Mouse (Mus musculus) midbrain, embryonic 13.5 days (tissue): ENCODE measurements around the gene Eps8. TPM values are rescaled to one million over a fixed set of nuclear protein-coding genes. Genes with fewer than 3 reads are reported as not detected.
A peak's percentile ranks its signal among the peaks of the same experiment; 100 is the strongest.
"Not testable (repeated sequence)": the region's sequence is repeated elsewhere in the genome, so short reads cannot be mapped to it uniquely, and the experiment has no call there.

Experiments
- ATAC-seq: fragments of 200-750 bp; cut with Nextera tagmentation; 2 replicates; pipeline ENCODE4 v1.8.0; 2017; ENCODE audit warnings: mild to moderate bottlenecking, moderate TSS enrichment, moderate library complexity
- H3K27ac ChIP-seq: fragments of 300-500 bp; sonication (generic); 2 replicates; pipeline ENCODE4 v1.5.1; 2015; ENCODE audit warnings: inconsistent platforms, mild to moderate bottlenecking, moderate library complexity
- H3K27me3 ChIP-seq: fragments of 300-500 bp; sonication (generic); 2 replicates; pipeline ENCODE4 v1.6.1; 2015; ENCODE audit warnings: mild to moderate bottlenecking, inconsistent platforms
- H3K36me3 ChIP-seq: fragments of 300-500 bp; sonication (generic); 2 replicates; pipeline ENCODE4 v1.6.1; 2015; ENCODE audit warnings: mild to moderate bottlenecking, inconsistent platforms
- H3K4me1 ChIP-seq: fragments of 300-500 bp; sonication (generic); replicated peaks from 2 replicates; pipeline ENCODE4 v1.6.1; 2015; ENCODE audit warnings: inconsistent platforms
- H3K4me2 ChIP-seq: fragments of 300-500 bp; sonication (generic); replicated peaks from 2 replicates; pipeline ENCODE4 v1.6.1; 2015; ENCODE audit warnings: moderate library complexity, mild to moderate bottlenecking, inconsistent platforms
- H3K4me3 ChIP-seq: fragments of 300-500 bp; sonication (generic); replicated peaks from 2 replicates; pipeline ENCODE4 v1.5.1; 2015; ENCODE audit warnings: mild to moderate bottlenecking, inconsistent platforms
- H3K9ac ChIP-seq: fragments of 300-500 bp; sonication (generic); replicated peaks from 2 replicates; pipeline ENCODE4 v1.6.1; 2015; ENCODE audit warnings: mild to moderate bottlenecking, inconsistent platforms
- H3K9me3 ChIP-seq: fragments of 300-500 bp; sonication (generic); 2 replicates; pipeline ENCODE4 v1.6.1; 2016; ENCODE audit warnings: mild to moderate bottlenecking, inconsistent platforms
- WGBS: fragments of 180-500 bp; shearing (Covaris S2); methylation state at CpG from one replicate; pipeline ENCODE4 v1.1.7; 2015; 5-methylcytosine and 5-hydroxymethylcytosine counted together
- polyA plus RNA-seq: library from polyadenylated mRNA; unstranded; fragments of >200 nt; fragmentation: Nextera tagmentation; extraction: Ambion mirVana; gene quantifications from 2 replicates; pipeline ENCODE4 v1.2.1, GENCODE M21; 2015

Gene Eps8
- polyA plus RNA-seq, 1 experiment from 2014 or later = 13.0 TPM

- no peak overlapping the region for H3K27ac ChIP-seq
- peaks cover 3% of the 10 kb centered on the region; the same call in 1 of the 2 replicates for H3K4me1 ChIP-seq
- H3K4me2 ChIP-seq = no peak overlapping the region
- no peak overlapping the region for H3K4me3 ChIP-seq
- H3K9me3 ChIP-seq = no peaks in the 10 kb centered on the region
- 0 out of 2 replicates have a peak, but pooled peaks cover 3% of the 10 kb centered on the region for H3K27me3 ChIP-seq
- WGBS = 77% methylated on average over 7 of the region's 7 CpGs
- no peak overlapping the region for H3K9ac ChIP-seq
- peak; percentile 21; the same call in 1 of the 2 replicates for ATAC-seq
- peaks cover 19% of the 10 kb centered on the region for H3K36me3 ChIP-seq
These were observed 198.6 kb downstream of the Eps8 start for GRCm38 (mm10) chr6:137456064-137456463.

- H3K4me2 ChIP-seq = no peak overlapping the region
- no peaks in the 10 kb centered on the region for H3K9me3 ChIP-seq
- H3K4me3 ChIP-seq = no peak overlapping the region
- WGBS = 12% methylated on average over 10 of the region's 10 CpGs
- 0 out of 2 replicates have a peak, but pooled peaks cover 3% of the 10 kb centered on the region for H3K27me3 ChIP-seq
- H3K4me1 ChIP-seq = peaks cover 3% of the 10 kb centered on the region; the same call in 1 of the 2 replicates
- H3K36me3 ChIP-seq = peaks cover 19% of the 10 kb centered on the region
- ATAC-seq = peak; percentile 90
- no peak overlapping the region for H3K27ac ChIP-seq
- no peak overlapping the region for H3K9ac ChIP-seq
These were observed 199.1 kb downstream of the Eps8 start for GRCm38 (mm10) chr6:137455537-137456041.

- not testable (repeated sequence) for ATAC-seq
These were observed 208.6 kb downstream of the Eps8 start for GRCm38 (mm10) chr6:137446116-137446515.

GRCm38 (mm10) chr6:137443089-137443488 lies 211.6 kb downstream of the Eps8 start:
- no peak for ATAC-seq

More at GRCm38 (mm10) chr6:137446116-137446515, 208.6 kb downstream of the Eps8 start:
- H3K9me3 ChIP-seq, H3K4me1 ChIP-seq, H3K27ac ChIP-seq, H3K4me3 ChIP-seq, H3K9ac ChIP-seq, H3K4me2 ChIP-seq, H3K27me3 ChIP-seq: not testable (repeated sequence)
- H3K36me3 ChIP-seq = peaks cover 36% of the 10 kb centered on the region
- 93% methylated on average over 7 of the region's 7 CpGs for WGBS

DNA sequence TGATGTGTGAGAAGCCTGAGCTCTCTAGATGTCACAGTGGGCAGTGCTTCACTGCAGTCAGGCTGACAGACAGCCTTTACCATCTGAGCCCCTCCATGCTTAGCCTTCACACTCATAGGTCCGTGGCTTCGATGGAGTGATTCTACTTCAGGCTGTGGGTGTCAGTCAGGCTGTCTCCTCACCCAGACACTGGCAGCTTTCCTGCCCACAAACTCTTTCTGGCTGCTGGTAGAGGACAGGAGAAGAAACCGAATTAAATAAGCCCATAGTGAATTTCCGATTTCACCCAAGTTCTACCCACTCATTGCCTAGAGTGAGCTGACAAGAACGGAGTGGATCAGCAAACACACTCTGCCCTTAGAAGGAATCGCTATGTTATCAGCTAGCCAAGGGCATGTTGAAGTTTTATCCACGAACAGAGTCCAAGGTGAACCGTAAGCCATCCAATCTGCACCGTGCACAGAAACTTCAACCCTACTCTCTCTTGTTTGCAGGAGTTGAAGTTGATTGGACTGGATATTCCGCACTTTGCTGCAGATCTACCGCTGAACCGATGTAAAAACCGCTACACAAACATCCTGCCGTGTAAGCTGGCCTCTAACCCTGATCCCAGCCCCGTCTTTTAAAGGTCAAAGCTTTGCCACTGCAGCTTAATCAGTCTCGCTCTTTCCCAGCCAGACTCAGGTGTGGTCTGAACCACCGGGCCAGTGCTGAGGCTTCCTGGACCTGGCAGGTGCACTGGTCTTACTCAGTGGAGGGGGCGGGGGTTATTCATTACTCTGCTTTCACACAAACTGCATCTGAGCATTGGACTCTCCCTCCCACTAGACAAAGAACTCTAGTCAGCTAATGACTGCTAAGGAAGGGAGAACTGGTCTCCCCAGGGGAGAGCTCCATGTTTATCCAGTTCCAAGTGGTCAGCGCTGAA lies 213.9 kb downstream of the Eps8 start:
- Histone ChIP-seq H3K36me3 (peaks cover 38% of the 10 kb centered on the region), H3K4me3 (no peak overlapping the region), H3K4me2 (no peak overlapping the region), H3K9ac (no peak overlapping the region), H3K27ac (no peak overlapping the region), H3K4me1 (peaks cover 13% of the 10 kb centered on the region), H3K27me3 (peaks cover 13% of the 10 kb centered on the region), H3K9me3 (no peaks in the 10 kb centered on the region)
- WGBS = 83% methylated on average over 19 of the region's 19 CpGs
- no peak for ATAC-seq

More at GRCm38 (mm10) chr6:137443089-137443488, 211.6 kb downstream of the Eps8 start:
- Histone ChIP-seq H3K27ac (no peak overlapping the region), H3K9ac (no peak overlapping the region), H3K4me1 (peaks cover 2% of the 10 kb centered on the region), H3K4me2 (no peak overlapping the region), H3K4me3 (no peak overlapping the region), H3K36me3 (peaks cover 38% of the 10 kb centered on the region), H3K27me3 (peaks cover 13% of the 10 kb centered on the region), H3K9me3 (no peaks in the 10 kb centered on the region)
- WGBS = 95% methylated on average over 12 of the region's 12 CpGs

DNA sequence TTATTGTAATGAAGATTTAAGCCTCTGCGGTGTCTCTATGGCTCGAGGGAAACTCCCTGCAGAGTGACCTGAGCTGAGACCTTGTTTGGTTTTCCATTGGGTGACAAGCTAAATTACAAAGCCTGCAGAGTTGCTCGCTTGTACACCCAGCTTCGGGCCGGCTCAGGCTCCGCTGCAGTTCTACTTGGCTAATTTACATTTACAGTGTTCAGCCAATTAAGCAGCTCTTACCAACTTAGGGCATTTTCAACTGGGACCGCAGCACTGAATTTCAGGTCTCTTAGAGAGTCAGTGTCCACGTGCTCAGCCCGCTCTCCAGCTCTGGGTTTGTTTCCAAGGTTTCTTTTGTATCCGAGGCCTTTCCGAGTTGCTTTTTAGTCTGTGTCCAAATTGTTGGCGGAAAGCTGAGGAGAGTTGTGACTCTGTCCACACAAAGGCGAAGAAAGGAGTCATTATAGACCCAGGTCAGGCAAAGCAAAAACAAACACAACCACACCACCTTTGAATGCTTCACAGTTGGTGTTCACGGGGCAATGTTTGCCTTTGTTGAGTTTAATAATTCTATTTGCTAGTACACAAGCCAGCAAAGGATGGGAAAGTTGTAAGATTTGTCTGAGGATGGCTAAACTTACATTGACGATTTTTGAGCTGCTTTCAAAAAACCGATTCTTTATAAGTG lies 216.6 kb downstream of the Eps8 start:
- H3K27me3 ChIP-seq = peaks cover 13% of the 10 kb centered on the region
- H3K9ac ChIP-seq = no peak overlapping the region
- no peak overlapping the region for H3K4me3 ChIP-seq
- H3K27ac ChIP-seq = 0 out of 2 replicates have a peak overlapping the region, but pooled peaks have one; percentile 30
- peak overlapping the region; percentile 9; the same call in 1 of the 2 replicates for H3K4me2 ChIP-seq
- peaks cover 22% of the 10 kb centered on the region for H3K36me3 ChIP-seq
- H3K9me3 ChIP-seq = no peaks in the 10 kb centered on the region
- peaks cover 21% of the 10 kb centered on the region for H3K4me1 ChIP-seq
- WGBS = 11% methylated on average over 16 of the region's 16 CpGs
- ATAC-seq = peak; percentile 67

DNA sequence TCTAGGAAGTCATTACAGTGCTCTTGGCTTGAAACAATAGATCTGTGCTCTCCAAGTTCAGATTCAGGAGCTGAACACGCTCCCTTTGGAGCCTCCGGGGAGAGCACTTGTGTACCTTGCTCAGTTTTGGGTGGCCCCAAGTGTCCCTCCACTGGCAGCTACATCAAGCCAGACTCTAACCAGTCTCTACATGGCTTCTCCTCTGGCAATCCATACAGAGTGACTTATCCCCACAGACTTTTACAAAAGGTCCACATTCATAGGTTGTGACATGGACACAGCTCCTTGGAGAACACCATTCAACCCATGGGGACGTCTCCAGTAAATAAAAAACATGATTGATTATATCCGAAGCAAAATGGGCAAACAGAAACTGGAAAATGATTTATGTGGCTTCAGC lies 217.2 kb downstream of the Eps8 start:
- ATAC-seq = 0 out of 2 replicates have a peak, but pooled peaks have one; percentile 13

GRCm38 (mm10) chr6:137433521-137434137 lies 221.0 kb downstream of the Eps8 start:
- ATAC-seq = peak; percentile 73
- Histone ChIP-seq H3K27me3 (no peaks in the 10 kb centered on the region), H3K4me1 (peaks cover 21% of the 10 kb centered on the region), H3K27ac (peak overlapping the region; percentile 45; the same call in 1 of the 2 replicates), H3K9me3 (no peaks in the 10 kb centered on the region), H3K4me3 (no peak overlapping the region), H3K9ac (no peak overlapping the region), H3K36me3 (peaks cover 16% of the 10 kb centered on the region), H3K4me2 (no peak overlapping the region)
- 48% methylated on average over 14 of the region's 14 CpGs for WGBS

More for the DNA sequence above, 217.2 kb downstream of the Eps8 start:
- 70% methylated on average over 4 of the region's 4 CpGs for WGBS
- Histone ChIP-seq H3K4me1 (peaks cover 21% of the 10 kb centered on the region), H3K9me3 (no peaks in the 10 kb centered on the region), H3K4me2 (peak overlapping the region; percentile 9; the same call in 1 of the 2 replicates), H3K4me3 (no peak overlapping the region), H3K27ac (0 out of 2 replicates have a peak overlapping the region, but pooled peaks have one; percentile 30), H3K27me3 (peaks cover 13% of the 10 kb centered on the region), H3K36me3 (peaks cover 17% of the 10 kb centered on the region), H3K9ac (no peak overlapping the region)

Other genes with a start within 250 kb of the Eps8 start
- gene Strap, start 80.2 kb upstream of the Eps8 start, polyA plus RNA-seq = 172 and 189 TPM in 2 replicates
- 19.1 and 19.7 TPM in 2 replicates for gene Dera, start 99.7 kb upstream of the Eps8 start, polyA plus RNA-seq